Mouse (Mus musculus) heart, adult 2 months (tissue): Measurements from ENCODE around the gene Agt. TPM values are rescaled to one million over a fixed set of nuclear protein-coding genes. Genes with fewer than 3 reads are reported as not detected.

Experiments
- DNase-seq, 2 experiments: peaks; one replicate each; pipeline ENCODE4 v3.0.0; 2021
- H3K27ac ChIP-seq: fragments of 200-600 bp; 2 replicates; pipeline ENCODE4 v1.8.1; 2022
- H3K27me3 ChIP-seq: fragments of 200-500 bp; 2 replicates; pipeline ENCODE4 v1.6.1; 2012; ENCODE audit warnings: mild to moderate bottlenecking, low read length, inconsistent platforms, mixed read lengths; ENCODE audit not compliant: control insufficient read depth, insufficient read depth
- H3K36me3 ChIP-seq: fragments of 200-500 bp; 2 replicates; pipeline ENCODE4 v1.6.1; 2012; ENCODE audit warnings: low read length, inconsistent platforms; ENCODE audit not compliant: control insufficient read depth, insufficient read depth
- H3K4me1 ChIP-seq: fragments of 200-500 bp; 2 replicates; pipeline ENCODE4 v1.6.1; 2011; ENCODE audit warnings: low read length; ENCODE audit not compliant: control insufficient read depth, insufficient read depth
- H3K4me3 ChIP-seq: fragments of 200-600 bp; 2 replicates; pipeline ENCODE4 v1.8.1; 2022
- H3K79me2 ChIP-seq: fragments of 200-500 bp; replicated peaks from 2 replicates; pipeline ENCODE4 v1.6.1; 2012; ENCODE audit warnings: mild to moderate bottlenecking, inconsistent platforms, low read length, moderate library complexity, mixed read lengths; ENCODE audit not compliant: control insufficient read depth, insufficient read depth
- H3K9ac ChIP-seq: fragments of 200-500 bp; 2 replicates; pipeline ENCODE4 v1.6.1; 2012; ENCODE audit warnings: low read depth, mild to moderate bottlenecking, control low read depth, inconsistent platforms, low read length, mixed read lengths
- CTCF ChIP-seq: fragments of 200-600 bp; IDR thresholded peaks from 2 replicates; pipeline ENCODE4 v1.8.1; 2022; ENCODE audit warnings: antibody characterized with exemption, mild to moderate bottlenecking, moderate library complexity
- EP300 ChIP-seq: fragments of 200-500 bp; IDR thresholded peaks from 2 replicates; pipeline ENCODE4 v1.6.1; 2011; ENCODE audit warnings: low read depth, low read length, control low read depth; ENCODE audit not compliant: insufficient read depth
- POLR2A ChIP-seq: fragments of 200-500 bp; IDR thresholded peaks from 2 replicates; pipeline ENCODE4 v1.6.1; 2011; ENCODE audit warnings: mild to moderate bottlenecking, low read depth, low read length, control low read depth; ENCODE audit not compliant: insufficient read depth
- WGBS: fragments of 180-500 bp; shearing (Covaris S2); methylation state at CpG from one replicate; pipeline ENCODE4 v1.1.7; 2018; 5-methylcytosine and 5-hydroxymethylcytosine counted together
- intact Hi-C: fragments of 180-260 bp; cut with DNase I; formaldehyde crosslinking; loops from one replicate; pipeline ENCODE4 v1.15.1; 2025
- polyA plus RNA-seq: library from polyadenylated mRNA; depleted of rRNA; stranded (reverse); fragments of >200 nt; gene quantifications from 2 replicates; pipeline ENCODE4 v1.2.3, GENCODE M21; 2012
- total RNA-seq, 2 experiments: library from RNA; stranded (reverse); gene quantifications; 2 replicates each; pipeline ENCODE4 v1.2.3; 2021

Gene Agt
- total and polyA plus RNA-seq, 3 experiments = 9.4 to 10.5 (median 10.3) TPM

- H3K4me1 ChIP-seq = no peaks in the 10 kb centered on the region
- no peaks in the 10 kb centered on the region for H3K79me2 ChIP-seq
- no peaks in the 10 kb centered on the region for H3K27me3 ChIP-seq
- 66% methylated on average over 11 of the region's 11 CpGs for WGBS
- H3K4me3 ChIP-seq = no peak overlapping the region
- no peak overlapping the region for H3K9ac ChIP-seq
- no peak for TF ChIP-seq CTCF
- TF ChIP-seq POLR2A = no peak
- no peak for TF ChIP-seq EP300
- intact Hi-C loops = no loop called here
- H3K27ac ChIP-seq = no peak overlapping the region
- DNase-seq = no peak
- no peaks in the 10 kb centered on the region for H3K36me3 ChIP-seq
These were observed 22.2 kb downstream of the Agt start for GRCm38 (mm10) chr8:124547269-124547668.

DNA sequence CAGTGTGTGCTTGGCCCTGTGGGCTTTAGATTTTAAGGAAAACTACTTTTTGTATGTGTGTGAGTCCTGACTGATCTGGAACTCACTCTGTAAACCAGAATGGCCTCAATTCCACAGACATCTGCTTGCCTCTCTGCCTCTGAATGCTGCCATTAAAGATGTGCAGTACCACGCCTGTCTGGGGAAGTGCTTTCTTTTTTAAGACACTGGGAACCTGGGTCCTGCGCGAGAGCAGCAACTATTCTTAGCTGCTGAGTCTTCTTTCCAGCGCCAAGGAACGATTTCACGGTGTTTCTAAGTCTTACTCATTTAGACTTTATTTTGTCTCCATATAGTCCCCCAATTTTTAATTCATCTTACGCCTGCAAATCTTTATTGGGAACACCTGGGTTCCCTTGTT, 22.7 kb downstream of the Agt start:
- Histone ChIP-seq H3K27ac (no peak overlapping the region), H3K79me2 (no peaks in the 10 kb centered on the region), H3K27me3 (no peaks in the 10 kb centered on the region), H3K36me3 (no peaks in the 10 kb centered on the region), H3K4me3 (no peak overlapping the region), H3K4me1 (no peaks in the 10 kb centered on the region), H3K9ac (no peak overlapping the region)
- no peak for TF ChIP-seq EP300
- TF ChIP-seq CTCF = no peak
- TF ChIP-seq POLR2A = no peak
- DNase-seq = no peak
- intact Hi-C loops = no loop called here
- WGBS = 90% methylated on average over 7 of the region's 7 CpGs

DNA sequence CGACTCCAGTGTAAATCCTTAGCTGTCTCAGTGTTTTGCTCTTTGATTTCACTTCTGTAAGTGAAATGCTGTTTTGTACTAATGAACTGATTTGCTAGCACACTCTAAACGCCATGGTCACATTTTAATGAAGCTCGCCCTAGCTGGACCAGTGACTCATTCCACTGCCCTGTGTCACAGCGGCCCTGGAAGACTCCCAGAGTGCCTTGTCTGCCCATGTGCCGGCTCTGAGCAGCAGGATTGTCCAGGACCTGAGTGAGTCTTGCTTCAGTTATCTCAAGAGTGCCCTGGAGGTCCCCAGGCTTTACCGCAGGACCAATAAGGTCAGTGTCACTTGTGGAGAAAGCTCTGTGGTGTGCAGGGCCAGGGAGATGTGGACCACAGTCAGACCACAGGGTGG, 23.1 kb downstream of the Agt start:
- no peak for TF ChIP-seq POLR2A
- no peak for TF ChIP-seq EP300
- TF ChIP-seq CTCF = no peak
- H3K36me3 ChIP-seq = no peaks in the 10 kb centered on the region
- H3K27ac ChIP-seq = no peak overlapping the region
- no peak overlapping the region for H3K9ac ChIP-seq
- no peaks in the 10 kb centered on the region for H3K79me2 ChIP-seq
- H3K4me1 ChIP-seq = no peaks in the 10 kb centered on the region
- WGBS = 87% methylated on average over 6 of the region's 6 CpGs
- DNase-seq = no peak
- no peak overlapping the region for H3K4me3 ChIP-seq
- intact Hi-C loops = no loop called here
- H3K27me3 ChIP-seq = no peaks in the 10 kb centered on the region

DNA sequence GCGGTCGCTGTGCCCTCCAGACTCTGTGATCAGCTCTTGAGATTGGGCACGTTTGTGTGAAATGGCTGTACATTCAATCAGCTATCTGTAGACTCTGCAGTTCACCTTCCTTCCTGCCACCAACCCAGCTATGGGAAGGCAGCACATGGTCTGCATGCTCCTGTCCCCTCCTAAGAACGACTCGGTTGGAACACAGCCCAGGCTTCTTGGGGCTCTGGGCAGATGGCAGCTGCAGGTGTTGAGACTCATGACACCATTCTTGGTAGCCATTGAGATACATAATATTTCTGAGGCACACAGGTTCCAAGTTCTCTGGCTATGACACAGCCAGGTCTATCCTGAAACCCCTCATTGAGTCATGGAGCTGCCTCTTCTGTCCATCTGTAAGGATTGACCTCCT, 26.2 kb downstream of the Agt start:
- WGBS = 88% methylated on average over 5 of the region's 5 CpGs
- no peak overlapping the region for H3K4me3 ChIP-seq
- no peak overlapping the region for H3K9ac ChIP-seq
- no peak overlapping the region for H3K27ac ChIP-seq
- no peaks in the 10 kb centered on the region for H3K27me3 ChIP-seq
- intact Hi-C loops = no loop called here
- no peaks in the 10 kb centered on the region for H3K4me1 ChIP-seq
- no peak for TF ChIP-seq EP300
- TF ChIP-seq CTCF = no peak
- no peak for TF ChIP-seq POLR2A
- no peaks in the 10 kb centered on the region for H3K36me3 ChIP-seq
- DNase-seq = no peak
- no peaks in the 10 kb centered on the region for H3K79me2 ChIP-seq

DNA sequence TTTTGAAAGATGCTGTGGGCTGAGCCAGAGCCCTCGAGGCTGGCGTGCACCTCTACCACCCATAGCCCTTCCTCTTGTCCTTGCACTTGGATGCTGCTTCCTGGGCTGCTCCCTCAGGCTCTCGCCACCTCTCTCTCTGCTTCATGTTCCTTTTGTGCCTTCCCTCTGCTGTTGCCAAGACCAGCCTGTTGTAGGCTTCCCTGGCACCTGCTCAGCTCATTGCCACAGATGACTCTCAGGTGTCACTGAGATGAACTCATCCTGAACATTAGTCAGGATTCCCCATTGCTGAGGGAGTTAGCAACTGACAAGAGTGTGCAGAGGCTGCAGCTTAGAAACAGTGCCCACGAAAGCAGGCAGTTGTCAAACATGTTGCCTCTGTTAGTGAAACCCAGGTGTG, 27.5 kb downstream of the Agt start:
- H3K27ac ChIP-seq = no peak overlapping the region
- no peaks in the 10 kb centered on the region for H3K27me3 ChIP-seq
- H3K4me1 ChIP-seq = no peaks in the 10 kb centered on the region
- WGBS = 95% methylated on average over 4 of the region's 4 CpGs
- H3K4me3 ChIP-seq = no peak overlapping the region
- no peaks in the 10 kb centered on the region for H3K79me2 ChIP-seq
- no peaks in the 10 kb centered on the region for H3K36me3 ChIP-seq
- intact Hi-C loops = no loop called here
- H3K9ac ChIP-seq = no peak overlapping the region
- TF ChIP-seq CTCF = no peak
- no peak for TF ChIP-seq EP300
- no peak for TF ChIP-seq POLR2A
- no peak for DNase-seq

DNA sequence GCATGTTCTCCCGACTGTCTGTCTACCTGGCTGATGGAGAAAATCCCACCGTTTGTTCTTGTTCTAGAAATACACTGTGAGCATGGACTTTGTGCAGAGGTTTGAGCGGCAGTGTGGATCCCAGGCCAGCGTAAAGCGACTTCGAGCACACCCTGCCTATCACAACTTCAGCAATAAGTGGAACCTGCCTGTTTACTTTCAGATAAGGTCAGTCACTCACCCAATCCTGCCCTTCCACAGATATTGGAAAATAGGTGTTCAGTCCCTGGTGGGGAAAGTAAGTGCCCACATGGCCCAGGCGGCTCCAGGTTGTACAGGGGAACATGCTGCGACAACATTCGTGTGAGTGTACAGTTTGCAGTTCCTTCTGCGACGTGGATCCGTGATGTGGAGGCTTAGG, 28.6 kb downstream of the Agt start:
- intact Hi-C loops = no loop called here
- 86% methylated on average over 12 of the region's 12 CpGs for whole genome bisulfite sequencing
- no peak overlapping the region for H3K27ac ChIP-seq
- H3K79me2 ChIP-seq = no peaks in the 10 kb centered on the region
- H3K4me1 ChIP-seq = no peaks in the 10 kb centered on the region
- H3K4me3 ChIP-seq = no peak overlapping the region
- TF ChIP-seq CTCF (no peak), POLR2A (no peak), EP300 (no peak)
- no peaks in the 10 kb centered on the region for H3K36me3 ChIP-seq
- H3K27me3 ChIP-seq = no peaks in the 10 kb centered on the region
- no peak overlapping the region for H3K9ac ChIP-seq
- DNase-seq = no peak

DNA sequence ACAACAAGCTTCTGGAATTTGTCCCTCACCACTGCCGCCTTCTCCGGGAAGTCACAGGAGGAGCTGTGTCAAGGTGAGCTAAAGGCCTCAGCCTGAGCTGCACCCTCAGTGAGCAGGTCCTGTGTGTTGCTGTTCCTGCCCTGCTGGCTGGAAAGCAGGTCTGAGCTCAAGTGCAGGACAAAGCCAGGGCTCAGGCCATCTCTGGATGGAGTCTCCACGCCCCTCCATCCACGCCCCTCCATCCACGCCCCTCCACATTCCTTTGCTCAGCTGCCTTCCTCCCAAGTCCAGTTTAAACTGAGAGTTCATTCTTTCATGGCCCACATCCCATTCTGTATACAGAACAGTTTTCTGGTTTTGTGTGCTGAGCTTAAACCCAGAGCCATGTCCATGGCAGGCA, 34.1 kb downstream of the Agt start:
- Histone ChIP-seq H3K27me3 (no peaks in the 10 kb centered on the region), H3K4me3 (no peak overlapping the region), H3K79me2 (no peaks in the 10 kb centered on the region), H3K9ac (no peak overlapping the region), H3K27ac (no peak overlapping the region), H3K36me3 (no peaks in the 10 kb centered on the region), H3K4me1 (no peaks in the 10 kb centered on the region)
- DNase-seq = no peak
- intact Hi-C loops = no loop called here
- WGBS = 86% methylated on average over 5 of the region's 5 CpGs
- no peak for TF ChIP-seq CTCF
